Mouse (Mus musculus) lung, postnatal 0 days (tissue): ENCODE results near the gene Eva1c.

ENCODE experiments used
- CTCF ChIP-seq: IDR thresholded peaks from 2 replicates; pipeline ENCODE4 v1.5.1; 2016; ENCODE audit warnings: antibody characterized with exemption, mild to moderate bottlenecking
- EP300 ChIP-seq: IDR thresholded peaks from 2 replicates; pipeline ENCODE4 v1.6.1; 2016; ENCODE audit warnings: antibody characterized with exemption, mild to moderate bottlenecking, control low read depth

- TF ChIP-seq CTCF (no peak), EP300 (no peak)
These were observed 35.6 kb upstream of the Eva1c start for GRCm38 (mm10) chr16:90790946-90791345.
